Mouse (Mus musculus) central nervous system, embryonic 14 days (tissue): ENCODE results near the gene D3Ertd254e. TPM values are rescaled to one million over a fixed set of nuclear protein-coding genes. Genes with fewer than 3 reads are reported as not detected.

Source experiments
- polyA plus RNA-seq: library from polyadenylated mRNA; depleted of rRNA; stranded (reverse); fragments of >200 nt; gene quantifications from 2 replicates; pipeline ENCODE4 v1.2.3, GENCODE M21; 2012; rRNA removed

D3Ertd254e gene
- polyA plus RNA-seq, result 5.3 and 5.6 TPM in 2 replicates

GRCm38 (mm10) chr3:36150934-36151686 is at the start of gene D3Ertd254e:
TSS of gene D3Ertd254e (plus strand) at chr3:36151017.

Other genes with a start within 250 kb of the D3Ertd254e start
- gene Dcun1d1, start 213.6 kb upstream of the D3Ertd254e start, polyA plus RNA-seq, result 31.5 and 36.9 TPM in 2 replicates
- 25.2 and 26.2 TPM in 2 replicates for gene Mccc1, start 150.3 kb upstream of the D3Ertd254e start, polyA plus RNA-seq
- gene Ccdc144b, start 97.5 kb upstream of the D3Ertd254e start, polyA plus RNA-seq, result not detected in 2 replicates
- gene Acad9, start 85.0 kb upstream of the D3Ertd254e start, polyA plus RNA-seq, result 49.3 and 52.6 TPM in 2 replicates
- 1.0 and 1.6 TPM in 2 replicates for gene Qrfpr, start 71.3 kb downstream of the D3Ertd254e start, polyA plus RNA-seq